Mouse (Mus musculus) right cerebral cortex, adult 2 months (tissue): ENCODE results near the gene Csmd2.

ENCODE experiments used
- DNase-seq, 2 experiments: peaks; one replicate each; pipeline ENCODE4 v3.0.0; 2021 to 2022; ENCODE audit warnings: low spot score in 2 of 2

The Csmd2 gene

GRCm38 (mm10) chr4:128327421-128327820, 339.8 kb downstream of the Csmd2 start:
- DNase-seq = no peak

GRCm38 (mm10) chr4:128330519-128330918, 342.9 kb downstream of the Csmd2 start:
- DNase-seq = peak; percentile 69 to 76

GRCm38 (mm10) chr4:128340457-128340856, 352.8 kb downstream of the Csmd2 start:
- DNase-seq = no peak

- DNase-seq = peak; percentile 46 to 56
These were observed 353.7 kb downstream of the Csmd2 start for GRCm38 (mm10) chr4:128341315-128341714.

- no peak for DNase-seq
These were observed 354.6 kb downstream of the Csmd2 start for GRCm38 (mm10) chr4:128342208-128342607.

- peak; percentile 61 to 67 for DNase-seq
These were observed 371.1 kb downstream of the Csmd2 start for GRCm38 (mm10) chr4:128358751-128359150.

- DNase-seq = no peak
These were observed 378.2 kb downstream of the Csmd2 start for GRCm38 (mm10) chr4:128365851-128366250.

GRCm38 (mm10) chr4:128368088-128368487, 380.4 kb downstream of the Csmd2 start:
- DNase-seq = no peak

- DNase-seq = no peak
These were observed 384.1 kb downstream of the Csmd2 start for GRCm38 (mm10) chr4:128371766-128372165.

GRCm38 (mm10) chr4:128373196-128373595, 385.5 kb downstream of the Csmd2 start:
- DNase-seq = no peak

GRCm38 (mm10) chr4:128374051-128374450, 386.4 kb downstream of the Csmd2 start:
- DNase-seq = no peak

GRCm38 (mm10) chr4:128378946-128379345, 391.3 kb downstream of the Csmd2 start:
- no peak for DNase-seq

- DNase-seq = no peak
These were observed 393.7 kb downstream of the Csmd2 start for GRCm38 (mm10) chr4:128381331-128381730.

GRCm38 (mm10) chr4:128383800-128384199, 396.1 kb downstream of the Csmd2 start:
- no peak for DNase-seq

GRCm38 (mm10) chr4:128391484-128391883, 403.8 kb downstream of the Csmd2 start:
- no peak for DNase-seq

GRCm38 (mm10) chr4:128392279-128392678, 404.6 kb downstream of the Csmd2 start:
- DNase-seq = no peak

- DNase-seq = no peak
These were observed 406.2 kb downstream of the Csmd2 start for GRCm38 (mm10) chr4:128393864-128394263.

- DNase-seq = no peak
These were observed 409.0 kb downstream of the Csmd2 start for GRCm38 (mm10) chr4:128396616-128397015.

GRCm38 (mm10) chr4:128397804-128398203, 410.1 kb downstream of the Csmd2 start:
- no peak for DNase-seq

GRCm38 (mm10) chr4:128398948-128399347, 411.3 kb downstream of the Csmd2 start:
- DNase-seq = peak; percentile 71 to 72

- peak in 1 of 2 experiments; percentile 33 for DNase-seq
These were observed 412.4 kb downstream of the Csmd2 start for GRCm38 (mm10) chr4:128400016-128400415.

- DNase-seq = no peak
These were observed 413.9 kb downstream of the Csmd2 start for GRCm38 (mm10) chr4:128401591-128401990.

- DNase-seq = no peak
These were observed 415.0 kb downstream of the Csmd2 start for GRCm38 (mm10) chr4:128402706-128403105.

GRCm38 (mm10) chr4:128405576-128405975, 417.9 kb downstream of the Csmd2 start:
- DNase-seq = no peak
